Mouse (Mus musculus) forebrain, embryonic 14.5 days (tissue): ENCODE results near the gene Tcf7. TPM values are rescaled to one million over a fixed set of nuclear protein-coding genes. Genes with fewer than 3 reads are reported as not detected.

Experiments used
- ATAC-seq: fragments of 200-750 bp; cut with Nextera tagmentation; 2 replicates; pipeline ENCODE4 v1.8.0; 2017; ENCODE audit warnings: mild to moderate bottlenecking, moderate library complexity
- DNase-seq: peaks from one replicate; pipeline ENCODE4 v3.0.0-alpha.2; 2015; ENCODE audit warnings: low spot score
- H3K27ac ChIP-seq: fragments of 300-500 bp; sonication (generic); 2 replicates; pipeline ENCODE4 v1.5.1; 2014; ENCODE audit warnings: low read depth, mild to moderate bottlenecking, control low read depth, low read length, moderate library complexity
- H3K27me3 ChIP-seq: fragments of 300-500 bp; sonication (generic); replicated peaks from 2 replicates; pipeline ENCODE4 v1.6.1; 2014; ENCODE audit warnings: low read length, control low read depth, mixed read lengths; ENCODE audit not compliant: control insufficient read depth, insufficient read depth
- H3K36me3 ChIP-seq: fragments of 300-500 bp; sonication (generic); 2 replicates; pipeline ENCODE4 v1.6.1; 2014; ENCODE audit warnings: low read length, control low read depth; ENCODE audit not compliant: control insufficient read depth, insufficient read depth
- H3K4me1 ChIP-seq: fragments of 300-500 bp; sonication (generic); 2 replicates; pipeline ENCODE4 v1.6.1; 2014; ENCODE audit warnings: antibody characterized with exemption, low read length, control low read depth; ENCODE audit not compliant: control insufficient read depth, insufficient read depth
- H3K4me2 ChIP-seq: fragments of 300-500 bp; sonication (generic); 2 replicates; pipeline ENCODE4 v1.6.1; 2014; ENCODE audit warnings: mild to moderate bottlenecking, control low read depth, low read length
- H3K4me3 ChIP-seq: fragments of 300-500 bp; sonication (generic); 2 replicates; pipeline ENCODE4 v1.5.1; 2014; ENCODE audit warnings: low read depth, low read length, control low read depth
- H3K9ac ChIP-seq: fragments of 300-500 bp; sonication (generic); 2 replicates; pipeline ENCODE4 v1.6.1; 2014; ENCODE audit warnings: mild to moderate bottlenecking, low read length, control low read depth, moderate library complexity
- H3K9me3 ChIP-seq: fragments of 300-500 bp; sonication (generic); replicated peaks from 2 replicates; pipeline ENCODE4 v1.6.1; 2016; ENCODE audit warnings: low read length, control low read depth, mixed read lengths; ENCODE audit not compliant: control insufficient read depth
- WGBS: fragments of 180-500 bp; shearing (Covaris S2); extraction: QIAGEN DNeasy Blood & Tissue Kit; methylation state at CpG from one replicate; pipeline ENCODE4 v1.1.7; 2014; 5-methylcytosine and 5-hydroxymethylcytosine counted together
- polyA plus RNA-seq: library from polyadenylated mRNA; unstranded; fragments of >200 nt; fragmentation: Nextera tagmentation; extraction: Ambion mirVana; gene quantifications from 2 replicates; pipeline ENCODE4 v1.2.1, GENCODE M21; 2014

Gene Tcf7
- polyA plus RNA-seq, 1 experiment from 2014 or later, result 2.6 TPM

DNA sequence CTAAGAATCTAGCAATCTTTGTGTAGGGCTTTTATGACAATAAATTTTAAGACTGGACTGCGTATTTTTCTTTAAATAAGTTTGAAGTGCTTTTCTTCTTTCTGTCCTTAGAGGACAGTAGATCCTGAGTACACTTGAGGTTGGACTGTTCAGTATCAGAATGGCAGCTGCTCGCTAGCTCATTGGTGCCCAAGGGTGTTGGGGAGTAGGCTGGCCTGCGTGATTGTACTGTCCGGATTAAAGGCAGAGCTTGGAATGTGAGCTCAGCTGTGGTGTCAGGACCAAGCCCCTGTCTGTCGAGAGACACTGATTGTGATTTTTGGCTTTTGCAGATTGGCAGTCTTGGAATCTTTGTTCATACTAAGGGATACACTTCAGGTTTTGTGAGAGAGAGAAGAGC, 31.0 kb downstream of the Tcf7 start:
- ATAC-seq, result no peak
- H3K9me3 ChIP-seq, result no peaks in the 10 kb centered on the region
- no peaks in the 10 kb centered on the region for H3K27me3 ChIP-seq
- DNase-seq, result no peak
- H3K4me2 ChIP-seq, result no peak overlapping the region
- H3K36me3 ChIP-seq, result peaks cover 28% of the 10 kb centered on the region
- WGBS, result 81% methylated on average over 5 of the region's 5 CpGs
- no peaks in the 10 kb centered on the region for H3K4me1 ChIP-seq
- no peak overlapping the region for H3K27ac ChIP-seq
- no peak overlapping the region for H3K4me3 ChIP-seq
- H3K9ac ChIP-seq, result no peak overlapping the region

DNA sequence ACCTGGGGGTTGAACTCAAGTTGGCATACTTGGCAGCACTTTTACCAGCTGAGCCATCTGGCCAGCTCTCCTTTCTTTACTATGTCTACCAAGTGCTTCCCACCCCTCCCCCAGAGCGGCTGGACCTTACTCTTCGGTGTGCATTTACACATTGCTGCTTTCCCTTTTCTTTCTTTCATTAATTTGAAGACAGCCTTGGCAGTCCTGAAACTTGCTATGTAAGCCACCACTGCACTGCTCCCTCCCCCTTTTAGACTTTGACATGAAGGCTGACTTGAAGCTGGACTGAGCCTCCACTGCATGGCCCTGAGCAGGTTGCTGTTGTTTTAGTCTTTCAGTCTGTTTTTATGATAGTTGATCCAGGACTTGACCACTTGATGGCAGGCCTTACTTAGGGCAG, 33.4 kb downstream of the Tcf7 start:
- Histone ChIP-seq H3K4me2 (no peak overlapping the region), H3K9me3 (no peaks in the 10 kb centered on the region), H3K27me3 (no peaks in the 10 kb centered on the region), H3K36me3 (peaks cover 44% of the 10 kb centered on the region), H3K4me3 (no peak overlapping the region), H3K27ac (no peak overlapping the region), H3K9ac (no peak overlapping the region), H3K4me1 (no peaks in the 10 kb centered on the region)
- 79% methylated on average over 2 of the region's 2 CpGs for WGBS
- ATAC-seq (no peak), DNase-seq (no peak)

DNA sequence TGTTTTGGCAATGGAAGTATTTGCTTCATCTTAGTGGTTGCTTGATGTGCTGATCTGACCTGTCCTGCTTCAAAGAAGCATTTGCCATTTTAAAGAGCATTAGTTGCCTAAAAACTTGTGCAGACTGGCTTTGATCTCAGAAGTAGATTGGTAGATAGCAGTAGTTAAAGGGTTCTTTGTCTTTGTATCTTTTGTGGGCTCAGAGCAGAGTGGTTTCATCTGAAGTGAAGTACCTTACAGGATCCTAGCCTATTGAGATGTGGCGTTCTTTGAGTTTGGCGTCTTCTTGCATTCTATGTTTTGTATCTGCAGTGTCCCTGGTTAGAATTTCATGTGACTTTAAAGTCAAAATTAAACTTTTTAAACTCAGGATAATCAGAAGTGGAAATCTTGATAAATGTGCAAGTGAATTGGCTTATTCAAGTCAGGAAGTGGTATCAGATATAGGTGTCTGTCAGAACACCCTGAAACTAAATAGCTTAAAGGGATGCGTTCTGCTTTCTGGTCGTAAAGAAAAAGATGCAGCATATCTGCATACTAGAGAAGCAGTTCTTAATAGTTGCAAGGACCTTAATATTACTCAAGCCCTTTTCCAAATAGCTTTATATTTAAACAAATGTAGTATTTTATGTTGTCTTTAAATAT, 41.8 kb downstream of the Tcf7 start:
- Histone ChIP-seq H3K36me3 (peaks cover 67% of the 10 kb centered on the region), H3K4me3 (no peak overlapping the region), H3K9me3 (no peaks in the 10 kb centered on the region), H3K27me3 (no peaks in the 10 kb centered on the region), H3K9ac (no peak overlapping the region), H3K4me2 (no peak overlapping the region), H3K27ac (no peak overlapping the region), H3K4me1 (no peaks in the 10 kb centered on the region)
- 91% methylated on average over 4 of the region's 4 CpGs for WGBS
- DNase-seq, result no peak
- no peak for ATAC-seq

DNA sequence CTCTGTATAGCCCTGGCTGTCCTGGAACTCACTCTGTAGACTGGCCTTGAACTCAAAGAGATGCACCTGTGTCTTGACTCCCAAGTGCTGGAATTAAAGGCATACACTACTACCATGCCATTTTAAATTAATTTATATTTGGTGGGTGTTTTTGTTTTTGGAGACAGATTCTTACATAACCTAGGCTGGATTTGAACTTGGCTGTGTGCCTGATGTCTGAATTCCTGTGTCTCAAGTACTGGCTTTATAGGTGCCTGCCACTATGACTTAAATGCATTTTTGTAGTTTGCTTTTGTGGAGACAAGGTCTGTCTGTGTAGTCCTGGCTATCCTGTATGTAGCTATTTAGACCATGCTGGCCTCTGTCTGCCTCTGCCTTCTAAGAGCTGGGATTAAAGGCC, 48.3 kb downstream of the Tcf7 start:
- peaks cover 14% of the 10 kb centered on the region for H3K4me1 ChIP-seq
- DNase-seq (no peak), ATAC-seq (no peak)
- H3K4me3 ChIP-seq, result no peak overlapping the region
- H3K27ac ChIP-seq, result no peak overlapping the region
- no peaks in the 10 kb centered on the region for H3K9me3 ChIP-seq
- no peak overlapping the region for H3K9ac ChIP-seq
- H3K36me3 ChIP-seq, result peaks cover 25% of the 10 kb centered on the region
- peak overlapping the region; percentile 69; the same call in 1 of the 2 replicates for H3K4me2 ChIP-seq
- no peaks in the 10 kb centered on the region for H3K27me3 ChIP-seq

DNA sequence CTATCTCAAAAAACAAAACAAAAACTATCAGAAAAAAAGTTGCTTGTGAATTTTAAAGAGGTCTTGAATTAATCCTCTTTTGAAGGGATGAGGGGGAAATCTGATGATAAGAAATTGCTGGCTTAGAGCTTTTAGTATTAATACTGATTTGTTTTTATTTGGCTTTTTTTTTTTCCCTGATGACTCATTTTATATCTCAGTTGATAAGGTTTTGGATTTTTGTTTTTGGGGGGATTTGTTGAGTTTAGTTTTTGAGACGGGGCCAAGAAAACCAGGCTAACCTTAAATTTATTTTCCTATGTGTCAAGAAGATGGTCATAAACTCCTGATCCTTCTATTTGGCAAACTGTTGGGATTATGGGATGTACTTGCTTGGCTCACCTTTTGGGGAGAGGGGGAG, 48.9 kb downstream of the Tcf7 start:
- whole genome bisulfite sequencing, result 95% methylated on average over 1 of the region's 1 CpGs
- peaks cover 14% of the 10 kb centered on the region for H3K4me1 ChIP-seq
- H3K27ac ChIP-seq, result no peak overlapping the region
- DNase-seq, result no peak
- peak overlapping the region; percentile 69 for H3K4me2 ChIP-seq
- no peaks in the 10 kb centered on the region for H3K27me3 ChIP-seq
- no peaks in the 10 kb centered on the region for H3K9me3 ChIP-seq
- H3K36me3 ChIP-seq, result peaks cover 21% of the 10 kb centered on the region
- ATAC-seq, result no peak
- H3K4me3 ChIP-seq, result no peak overlapping the region
- H3K9ac ChIP-seq, result no peak overlapping the region

DNA sequence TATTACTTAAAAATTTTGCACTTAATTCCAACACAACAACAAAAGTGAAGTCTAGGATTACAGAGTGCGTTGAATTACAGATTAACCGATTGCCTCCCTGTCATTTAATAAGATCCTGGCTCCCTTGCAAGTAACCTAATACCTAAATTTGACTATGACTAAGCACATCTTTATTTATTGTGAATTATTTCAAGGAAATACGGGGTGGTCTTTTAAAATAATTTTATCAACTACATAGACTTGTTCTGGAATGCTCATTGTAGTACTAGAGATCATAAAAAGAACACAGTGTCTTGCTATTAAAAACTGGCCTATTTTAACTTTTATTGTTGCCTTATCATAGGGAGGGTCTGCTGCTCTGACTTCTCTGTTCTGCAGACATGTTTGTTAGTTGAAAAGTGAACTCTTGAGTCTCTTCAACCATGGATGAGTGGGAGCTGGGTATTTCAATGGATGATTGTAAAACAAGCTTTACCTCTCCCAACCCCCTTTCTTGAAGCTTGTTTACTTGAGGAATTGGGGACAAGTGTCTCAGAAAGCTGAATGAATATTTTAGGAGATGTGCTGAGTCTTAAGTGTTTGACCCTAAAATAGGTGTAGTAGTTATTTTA, 49.7 kb downstream of the Tcf7 start:
- ATAC-seq, result no peak
- Histone ChIP-seq H3K27ac (no peak overlapping the region), H3K27me3 (no peaks in the 10 kb centered on the region), H3K36me3 (peaks cover 15% of the 10 kb centered on the region), H3K9ac (peak overlapping the region; percentile 99), H3K9me3 (no peaks in the 10 kb centered on the region), H3K4me1 (peaks cover 14% of the 10 kb centered on the region), H3K4me3 (peak overlapping the region; percentile 98), H3K4me2 (peak overlapping the region; percentile 69)
- WGBS, result 35% methylated on average over 3 of the region's 3 CpGs
- DNase-seq, result no peak

DNA sequence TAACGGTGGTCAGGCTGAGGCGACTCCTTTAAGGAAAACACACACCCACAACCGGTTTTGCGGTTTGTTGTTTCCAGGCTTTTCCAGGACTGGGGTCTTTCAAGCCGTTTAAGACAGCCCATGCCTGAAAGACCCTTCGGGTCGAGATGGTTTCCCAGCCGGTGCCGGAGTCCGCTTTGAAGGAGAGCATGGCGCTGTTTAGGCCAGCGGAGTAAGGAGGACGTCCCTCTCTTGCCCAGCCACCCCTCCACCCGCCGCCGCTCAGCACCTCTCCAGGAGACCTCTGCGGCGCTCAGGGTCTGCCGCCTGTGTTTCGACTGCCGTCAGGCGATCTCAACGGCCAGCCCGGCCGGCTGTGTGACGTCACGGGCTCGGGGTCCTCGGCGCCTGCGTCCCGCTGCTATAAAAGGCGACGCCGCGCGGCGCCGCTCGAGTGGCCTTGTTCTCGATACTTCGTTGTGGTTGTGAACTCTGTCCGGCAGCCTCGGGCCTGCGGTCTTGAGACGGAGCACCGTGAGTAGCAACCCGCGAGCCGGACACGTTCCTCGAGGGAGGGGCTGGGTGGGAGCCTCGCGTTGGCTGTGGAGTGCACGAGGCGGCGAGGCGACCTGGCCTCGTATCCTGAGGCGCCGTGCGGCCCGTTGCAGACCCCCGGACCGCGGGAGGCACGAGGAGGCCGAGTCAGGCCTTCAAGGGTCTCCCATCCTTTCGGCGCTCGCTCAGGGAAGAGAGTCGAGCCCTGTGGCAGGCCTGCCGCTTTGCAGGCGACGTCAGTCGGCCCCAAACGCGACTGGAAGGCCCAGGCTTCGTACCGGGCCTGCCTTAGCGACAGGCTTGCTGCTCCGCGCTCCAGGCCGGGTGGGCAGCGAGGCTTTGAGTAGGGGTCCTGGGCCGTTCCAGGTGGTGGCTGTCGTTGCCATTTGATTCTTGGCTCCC, 50.9 kb downstream of the Tcf7 start, which contains the start of gene Skp1a:
Skp1a (plus strand) TSS at position 390 of the 936 bp plus-strand sequence.
- Histone ChIP-seq H3K36me3 (peaks cover 2% of the 10 kb centered on the region), H3K27ac (peak within 1 kb of the TSS; percentile 99), H3K4me2 (peak within 1 kb of the TSS; percentile 69), H3K9ac (peak within 1 kb of the TSS; percentile 99), H3K4me3 (peak within 1 kb of the TSS; percentile 98), H3K4me1 (peaks cover 14% of the 10 kb centered on the region), H3K27me3 (no peaks in the 10 kb centered on the region), H3K9me3 (no peaks in the 10 kb centered on the region)
- WGBS, result under 1% methylated on average over 87 of the region's 87 CpGs
- DNase-seq (peak; percentile 94), ATAC-seq (peak; percentile 93)

DNA sequence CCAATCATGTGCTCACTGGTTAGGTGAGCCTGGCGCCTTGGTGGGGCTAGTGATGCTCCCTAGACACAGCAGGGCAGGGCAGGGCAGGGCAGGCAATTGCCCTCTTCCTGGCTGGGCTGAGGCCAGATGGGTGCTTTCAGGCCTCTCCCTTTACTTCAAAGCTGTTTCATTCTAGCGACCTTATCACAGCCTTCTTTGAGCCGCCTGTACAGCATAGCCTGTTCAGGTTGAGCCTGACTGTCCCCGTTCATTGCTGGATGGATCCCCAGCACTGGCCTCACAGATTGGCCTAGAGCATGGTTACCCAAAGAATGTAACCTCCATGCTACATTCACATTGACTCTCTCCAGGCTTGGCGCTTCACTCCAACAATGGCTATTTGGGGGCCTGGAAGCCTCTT, 52.1 kb downstream of the Tcf7 start:
- Histone ChIP-seq H3K4me1 (peaks cover 14% of the 10 kb centered on the region), H3K27me3 (no peaks in the 10 kb centered on the region), H3K36me3 (no peaks in the 10 kb centered on the region), H3K9me3 (no peaks in the 10 kb centered on the region), H3K27ac (0 out of 2 replicates have a peak overlapping the region, but pooled peaks have one; percentile 14), H3K9ac (peak overlapping the region; percentile 99), H3K4me3 (peak overlapping the region; percentile 98; the same call in 1 of the 2 replicates), H3K4me2 (peak overlapping the region; percentile 69)
- DNase-seq, result no peak
- 59% methylated on average over 5 of the region's 5 CpGs for WGBS
- ATAC-seq, result no peak
